In the genomic region with DNA sequence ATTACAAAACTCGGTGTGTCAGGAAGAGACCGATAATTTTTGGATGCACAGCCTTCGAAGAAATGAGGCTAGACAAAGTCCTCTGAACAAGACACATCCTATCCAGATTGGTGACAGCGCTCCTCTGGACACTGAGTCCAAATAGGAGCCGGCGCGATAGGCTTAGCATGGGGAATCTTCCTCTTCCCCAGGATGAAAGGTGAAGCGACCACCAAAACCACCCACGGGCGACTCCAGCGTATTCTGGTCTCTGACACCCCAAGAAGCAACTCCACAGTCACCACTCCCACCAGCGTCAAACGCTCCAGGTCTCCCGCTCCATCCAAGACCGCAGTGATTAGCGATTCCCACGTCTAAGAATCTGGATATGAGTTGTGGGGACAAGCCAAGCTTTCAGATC, we compare ENCODE assay signal across 8 mouse cellular contexts. TPM values are rescaled to one million over a fixed set of nuclear protein-coding genes. Genes with fewer than 3 reads are reported as not detected.
DNase-seq lines count a peak whose midpoint lies in the region; ATAC-seq and TF ChIP-seq lines count a peak whose summit lies in the region.

No protein-coding gene starts in this region.

- H3K4me1 ChIP-seq in limb, embryonic 14.5 days (ENCODE audit: control insufficient read depth, insufficient read depth, low read length) = peaks cover 14% of the 10 kb centered on the region

- no peak for TF ChIP-seq POLR2A in limb, embryonic 14.5 days (IDR thresholded peaks at IDR 0.05; ENCODE audit: borderline replicate concordance, extremely low read depth, insufficient read depth, insufficient read length)

- peak overlapping the region; percentile 72 for H3K4me3 ChIP-seq in limb, embryonic 14.5 days (replicated peaks; ENCODE audit: low read length)

- ATAC-seq in limb, embryonic 14.5 days (ENCODE audit: low FRiP score, low read depth) = no peak

- H3K27me3 ChIP-seq in limb, embryonic 14.5 days (ENCODE audit: control insufficient read depth, insufficient read depth, low read length) = peaks cover 25% of the 10 kb centered on the region

- no peak overlapping the region for H3K27ac ChIP-seq in limb, embryonic 14.5 days (replicated peaks; ENCODE audit: low read depth, low read length)

- peak overlapping the region; percentile 66 for H3K9ac ChIP-seq in limb, embryonic 14.5 days (ENCODE audit: low read depth, low read length, severe bottlenecking)

- WGBS in limb, embryonic 14.5 days = 2% methylated on average over 17 of the region's 17 CpGs

- H3K4me2 ChIP-seq in limb, embryonic 14.5 days (replicated peaks; ENCODE audit: low read depth, low read length, severe bottlenecking) = peak overlapping the region; percentile 94

- peak; percentile 45 for DNase-seq in embryo, embryonic 10.5 days (ENCODE audit: low spot score)
- no peak for DNase-seq in embryo, embryonic 10 days (ENCODE audit: low spot score)
- peak; percentile 31 for DNase-seq in retina, postnatal 1 day
- DNase-seq in retina, embryonic 14.5 days (ENCODE audit: low spot score) = no peak
- DNase-seq in limb, embryonic 14.5 days (ENCODE audit: low spot score) = no peak
- DNase-seq in testis, postnatal 10 days (ENCODE audit: low spot score) = peak; percentile 45
- DNase-seq in cerebellum, adult 8-10 months = no peak
- no peak for DNase-seq in ovary, adult 18-20 months (ENCODE audit: low spot score)

- no peaks in the 10 kb centered on the region for H3K36me3 ChIP-seq in limb, embryonic 14.5 days (ENCODE audit: control insufficient read depth, insufficient read depth, low read length)

- no peaks in the 10 kb centered on the region for H3K9me3 ChIP-seq in limb, embryonic 14.5 days (ENCODE audit: control insufficient read depth, low read length)

RNA-seq across cellular contexts. Expression of a gene that starts 1.1 kb away (rescaled TPM):
- polyA plus RNA-seq in limb, embryonic 14.5 days (2012; rRNA removed) = 12.5 and 12.9 TPM in 2 replicates
- polyA plus RNA-seq in limb, embryonic 14.5 days (2014; fragmentation: Nextera tagmentation; extraction: Ambion mirVana) = 25.2 and 28.7 TPM in 2 replicates

Comparison
In these comparisons a context has a peak if more than half of its experiments do, and no peak if none do; other contexts are left out.
1. DNase-seq: peak in embryo, embryonic 10.5 days (single experiment), retina, postnatal 1 day (single experiment) and testis, postnatal 10 days (single experiment); none in embryo, embryonic 10 days (single experiment), retina, embryonic 14.5 days (single experiment), limb, embryonic 14.5 days (single experiment), cerebellum, adult 8-10 months (single experiment) and ovary, adult 18-20 months (single experiment).